In the genomic region with DNA sequence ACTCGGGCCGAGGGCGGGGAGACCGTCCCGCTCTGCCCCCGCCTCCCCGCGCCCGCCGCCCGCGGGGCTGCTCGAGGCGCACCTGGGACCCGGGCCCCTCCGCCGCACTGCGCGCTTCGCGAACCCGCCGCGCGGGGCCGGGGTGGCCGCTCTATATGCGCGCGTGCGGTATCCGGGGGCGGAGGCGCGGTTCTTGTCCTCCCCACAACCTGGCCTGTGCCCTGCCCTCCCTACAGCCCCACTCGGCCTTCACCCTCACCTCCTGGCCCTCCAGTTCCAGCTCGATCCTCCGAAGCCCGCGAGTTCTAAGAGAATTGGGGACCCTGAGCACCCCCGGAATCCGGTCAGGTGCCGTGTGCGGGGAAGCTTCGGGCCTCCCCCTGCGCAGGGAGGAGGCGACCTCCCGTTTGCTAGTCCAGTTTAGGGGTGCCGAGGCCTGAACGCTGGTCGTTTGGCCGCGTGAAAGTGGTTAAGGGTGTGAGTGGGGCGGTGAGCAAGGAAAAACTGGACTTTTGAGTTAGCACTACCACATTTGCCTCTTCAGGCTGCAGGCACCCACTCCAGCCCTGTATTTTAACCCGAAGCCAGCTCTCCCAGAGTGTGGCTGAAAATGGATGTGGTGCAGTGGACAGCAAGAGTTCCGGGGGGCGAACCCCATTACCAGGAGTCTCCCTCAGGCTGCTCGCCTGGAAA, we compare ENCODE assay signal across 11 mouse cellular contexts. TPM values are rescaled to one million over a fixed set of nuclear protein-coding genes. Genes with fewer than 3 reads are reported as not detected.
DNase-seq lines count a peak whose midpoint lies in the region; ATAC-seq and TF ChIP-seq lines count a peak whose summit lies in the region.
"Had no signal": no experiment of that assay in that cellular context is flagged by ENCODE, and none has a peak within 500 bp of the region (broad histone marks: within the 10 kb centered on the region; RNA-seq: fewer than 3 reads in every experiment).

No protein-coding gene starts in this region.

- H3K9me3 ChIP-seq in E14TG2a.4 (ENCODE audit: low read length) = no peaks in the 10 kb centered on the region
- H3K9me3 ChIP-seq in hindbrain, embryonic 11.5 days (ENCODE audit: control insufficient read depth, low read length) = no peaks in the 10 kb centered on the region
- no peaks in the 10 kb centered on the region for H3K9me3 ChIP-seq in midbrain, embryonic 10.5 days (replicated peaks)

- peak overlapping the region; percentile 61 for H3K4me3 ChIP-seq in E14TG2a.4 (replicated peaks; ENCODE audit: low read length)
- peak overlapping the region; percentile 25 for H3K4me3 ChIP-seq in hindbrain, embryonic 11.5 days (ENCODE audit: low read depth, low read length)
- H3K4me3 ChIP-seq in midbrain, embryonic 10.5 days = peak overlapping the region; percentile 45

- peak overlapping the region; percentile 45 for H3K4me2 ChIP-seq in hindbrain, embryonic 11.5 days (replicated peaks; ENCODE audit: low read depth, low read length)

- H3K4me1 ChIP-seq in E14TG2a.4 (replicated peaks; ENCODE audit: low read depth, low read length) = peaks cover 51% of the 10 kb centered on the region
- H3K4me1 ChIP-seq in hindbrain, embryonic 11.5 days (replicated peaks; ENCODE audit: control insufficient read depth, insufficient read depth, low read length) = peaks cover 14% of the 10 kb centered on the region; the same call in 1 of the 2 replicates
- peaks cover 45% of the 10 kb centered on the region for H3K4me1 ChIP-seq in midbrain, embryonic 10.5 days

- intact Hi-C loops in gastrocnemius, postnatal 14 days (cut with DNase I; ENCODE audit: low total_unique reads) = no loop called here

- 13% methylated on average over 23 of the region's 58 CpGs for WGBS in hindbrain, embryonic 11.5 days
- 4% methylated on average over 46 of the region's 58 CpGs for WGBS in midbrain, embryonic 10.5 days

- TF ChIP-seq CTCF in E14TG2a.4 (conservative IDR thresholded peaks at IDR 0.05; ENCODE audit: low read length) = no peak

- H3K27me3 ChIP-seq in E14TG2a.4 (ENCODE audit: insufficient read depth, low read length) = peaks cover 91% of the 10 kb centered on the region
- H3K27me3 ChIP-seq in hindbrain, embryonic 11.5 days (ENCODE audit: control insufficient read depth, insufficient read depth, low read length) = peaks cover 70% of the 10 kb centered on the region
- H3K27me3 ChIP-seq in midbrain, embryonic 10.5 days (ENCODE audit: low read depth, poor library complexity, severe bottlenecking) = peaks cover 88% of the 10 kb centered on the region

- no peaks in the 10 kb centered on the region for H3K36me3 ChIP-seq in E14TG2a.4 (ENCODE audit: insufficient read depth, low read length)
- no peaks in the 10 kb centered on the region for H3K36me3 ChIP-seq in hindbrain, embryonic 11.5 days (ENCODE audit: control insufficient read depth, insufficient read depth, low read length)
- H3K36me3 ChIP-seq in midbrain, embryonic 10.5 days = no peaks in the 10 kb centered on the region

- DNase-seq in gastrocnemius, postnatal 14 days = peak; percentile 3
- DNase-seq in gastrocnemius, postnatal 10 days = no peak
- DNase-seq in hindbrain, embryonic 11.5 days (ENCODE audit: low spot score) = peak; percentile 57
- DNase-seq in midbrain, embryonic 10.5 days (ENCODE audit: low spot score) = peak; percentile 48
- DNase-seq in right cerebral cortex, postnatal 10 days (ENCODE audit: low spot score in 2 of 2) = no peak
- no peak for DNase-seq in B cell, adult 2 months
- DNase-seq in thymus, postnatal 14 days = no peak
- DNase-seq: adrenal gland, adult 8-10 months; layer of hippocampus, postnatal 36 days; retina, postnatal 1 day had no signal

- H3K27ac ChIP-seq in hindbrain, embryonic 11.5 days (ENCODE audit: low read depth, low read length) = no peak overlapping the region
- H3K27ac ChIP-seq in midbrain, embryonic 10.5 days (replicated peaks) = no peak overlapping the region; the same call in 1 of the 2 replicates

- ATAC-seq in hindbrain, embryonic 11.5 days (ENCODE audit: low FRiP score) = 0 out of 2 replicates have a peak, but pooled peaks have one; percentile 6

- no peak overlapping the region; the same call in 1 of the 2 replicates for H3K9ac ChIP-seq in hindbrain, embryonic 11.5 days (ENCODE audit: low read depth, low read length)

RNA-seq across cellular contexts. Expression of a gene that starts 2.1 kb away (rescaled TPM):
- not detected for total RNA-seq in gastrocnemius, postnatal 14 days (2021)
- not detected for total RNA-seq in gastrocnemius, postnatal 10 days (2021)
- polyA plus RNA-seq in hindbrain, embryonic 11.5 days (2014; fragmentation: Nextera tagmentation; extraction: Ambion mirVana) = 0.19 and 0.20 TPM in 2 replicates
- 0.07 and 0.12 TPM in 2 replicates for polyA plus RNA-seq in midbrain, embryonic 10.5 days (2016; fragmentation: Nextera tagmentation; extraction: Ambion mirVana)
- total RNA-seq: layer of hippocampus, postnatal 36 days had no signal

Comparison
In these comparisons a context has a peak if more than half of its experiments do, and no peak if none do; other contexts are left out.
1. DNase-seq: peak in gastrocnemius, postnatal 14 days (single experiment), hindbrain, embryonic 11.5 days (single experiment) and midbrain, embryonic 10.5 days (single experiment); none in gastrocnemius, postnatal 10 days (single experiment), right cerebral cortex, postnatal 10 days (0 of 2), B cell, adult 2 months (0 of 2) and thymus, postnatal 14 days (single experiment).
2. Peak in every context shown above with its lines, with median percentiles within 50 percentile points of each other: H3K4me3 ChIP-seq.